Mouse (Mus musculus) olfactory bulb, adult 2 months (tissue): ENCODE measurements around the gene Magi2.

ENCODE experiments used
- CTCF ChIP-seq: fragments of 200-500 bp; IDR thresholded peaks from 2 replicates; pipeline ENCODE4 v1.5.1; 2012; ENCODE audit warnings: low read depth, mild to moderate bottlenecking, low read length, moderate library complexity; ENCODE audit not compliant: insufficient read depth
- POLR2A ChIP-seq: fragments of 200-500 bp; IDR thresholded peaks from 2 replicates; pipeline ENCODE4 v1.6.1; 2012; ENCODE audit warnings: mild to moderate bottlenecking, low read depth, low read length, moderate library complexity; ENCODE audit not compliant: insufficient read depth

- TF ChIP-seq CTCF, result no peak
- no peak for TF ChIP-seq POLR2A
Measured at GRCm38 (mm10) chr5:20575798-20576197, 1349.0 kb downstream of the Magi2 start.
